Mouse (Mus musculus): ENCODE measurements around the gene Pitpnm1.

Pitpnm1 gene

DNA sequence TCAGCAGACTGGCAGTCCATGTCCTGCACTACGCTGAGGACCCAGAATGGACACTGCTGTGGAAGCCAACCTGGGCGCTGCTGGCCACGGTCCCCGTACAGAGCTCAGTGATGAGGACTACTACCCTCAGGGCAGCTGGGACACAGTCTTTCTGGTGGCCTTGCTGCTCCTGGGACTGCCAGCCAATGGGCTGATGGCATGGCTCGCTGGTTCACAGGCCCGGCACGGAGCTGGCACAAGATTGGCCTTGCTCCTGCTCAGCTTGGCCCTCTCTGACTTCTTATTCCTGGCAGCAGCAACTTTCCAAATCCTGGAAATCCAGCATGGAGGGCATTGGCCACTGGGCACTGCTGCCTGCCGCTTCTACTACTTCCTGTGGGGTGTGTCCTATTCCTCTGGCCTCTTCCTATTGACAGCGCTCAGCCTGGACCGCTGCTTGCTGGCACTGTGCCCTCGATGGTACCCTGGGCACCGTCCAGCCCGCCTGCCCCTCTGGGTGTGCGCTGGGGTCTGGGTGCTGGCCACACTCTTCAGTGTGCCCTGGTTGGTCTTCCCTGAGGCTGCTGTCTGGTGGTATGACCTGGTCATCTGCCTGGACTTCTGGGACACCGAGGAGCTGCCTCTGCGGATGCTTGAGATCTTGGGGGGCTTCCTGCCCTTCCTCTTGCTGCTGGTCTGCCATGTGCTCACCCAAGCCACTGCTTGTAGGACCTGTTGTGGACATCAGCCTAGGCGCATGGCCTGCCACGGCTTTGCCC, 42.8 kb downstream of the Pitpnm1 start:
- DNase-seq (ENCODE audit: low spot score): no peak

DNA sequence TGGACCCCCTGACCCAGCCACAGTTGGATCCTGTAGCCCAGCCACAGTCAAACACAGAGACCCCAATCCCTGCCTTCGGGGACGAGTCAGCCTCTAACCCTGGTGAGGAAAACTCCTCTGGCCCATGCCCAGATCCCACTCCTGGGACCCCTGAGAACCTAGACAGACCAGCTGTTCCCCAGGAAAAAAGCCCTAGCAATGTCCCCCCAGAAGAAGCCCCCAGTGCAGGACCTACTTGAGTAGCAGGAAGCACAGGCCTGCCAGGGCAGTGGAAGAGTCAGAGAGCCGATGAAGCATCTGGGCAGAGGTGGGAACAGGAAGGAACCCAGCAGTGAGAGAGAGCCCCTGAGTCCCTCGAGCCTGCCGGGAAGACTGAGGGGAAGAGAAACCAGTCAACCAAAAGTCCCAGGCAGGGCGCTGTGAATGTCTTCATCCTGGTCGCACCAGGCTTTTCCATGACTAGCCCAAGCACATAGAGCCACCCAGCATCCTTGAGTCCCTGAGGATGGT, 44.0 kb downstream of the Pitpnm1 start, which contains the start of gene Cabp4:
TSS of gene Cabp4 (minus strand) at position 275 of the 510 bp plus-strand sequence.
- no peak for DNase-seq (ENCODE audit: low spot score)

DNA sequence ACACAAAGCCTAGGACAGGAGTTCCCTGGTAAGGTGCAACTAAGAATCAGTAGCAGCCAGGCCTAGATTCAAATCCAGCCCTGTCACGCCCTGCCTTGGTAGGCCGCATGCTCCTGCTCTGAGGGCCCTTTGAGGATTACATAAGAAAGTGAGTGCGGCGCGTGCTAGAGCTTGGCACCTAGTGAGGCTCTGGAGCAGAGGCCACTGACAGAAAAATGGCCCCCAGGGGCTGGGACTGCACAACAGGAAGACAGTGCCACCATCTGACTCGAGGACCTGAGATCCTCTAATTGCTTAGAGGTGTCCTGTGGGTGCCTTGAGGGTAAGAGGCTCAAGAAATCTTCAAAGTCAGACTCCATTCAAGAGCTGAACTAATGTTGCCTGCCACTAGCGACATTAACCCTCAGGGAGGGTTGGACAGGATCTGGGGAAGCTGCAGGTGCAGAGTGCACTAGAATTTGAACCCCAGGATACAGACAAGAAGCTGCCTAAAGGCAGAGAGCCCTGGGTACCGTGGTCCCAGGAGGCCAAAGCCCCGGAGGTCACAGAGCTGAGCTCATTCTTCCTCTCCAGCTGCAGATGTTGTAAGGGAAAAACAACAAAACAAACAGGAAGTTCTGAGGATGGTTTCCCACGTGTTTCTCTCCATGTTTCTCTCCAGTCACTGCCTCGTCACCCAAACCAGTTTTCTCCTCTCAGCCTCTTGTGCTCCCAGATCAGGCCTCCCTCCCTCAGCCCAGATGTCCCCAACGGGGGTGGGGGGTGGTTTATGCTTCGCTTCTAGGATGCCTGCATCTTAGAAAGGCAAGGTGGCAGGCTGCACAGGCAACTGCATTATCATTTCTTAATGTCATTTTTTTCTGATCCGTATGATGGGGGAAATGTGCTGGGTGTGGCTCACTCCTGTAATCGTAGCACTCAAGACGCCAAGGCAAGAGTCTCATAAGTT, 45.0 kb downstream of the Pitpnm1 start:
- no peak for DNase-seq (ENCODE audit: low spot score)

DNA sequence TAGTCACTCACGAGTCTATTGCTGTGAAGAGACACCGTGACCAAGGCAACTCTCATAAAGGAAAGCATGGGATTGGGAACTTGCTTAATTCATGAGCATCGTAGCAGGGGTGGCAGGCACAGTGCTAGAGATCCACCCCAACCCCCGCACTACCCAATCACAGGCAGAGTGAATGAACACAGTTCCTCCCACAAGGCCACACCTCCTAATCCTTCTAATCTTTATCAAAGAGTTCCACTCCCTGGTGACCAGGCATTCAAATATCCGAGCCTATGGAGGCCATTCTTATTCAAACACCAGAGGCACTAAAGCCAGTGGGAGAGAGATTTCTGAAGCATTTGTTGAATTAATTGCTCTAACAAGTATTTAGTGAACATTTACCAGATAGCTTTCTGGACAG, 46.1 kb downstream of the Pitpnm1 start:
- no peak for DNase-seq (ENCODE audit: low spot score)

- no peak for DNase-seq (ENCODE audit: low spot score)
These were observed 46.7 kb downstream of the Pitpnm1 start for GRCm38 (mm10) chr19:4146366-4147021.

DNA sequence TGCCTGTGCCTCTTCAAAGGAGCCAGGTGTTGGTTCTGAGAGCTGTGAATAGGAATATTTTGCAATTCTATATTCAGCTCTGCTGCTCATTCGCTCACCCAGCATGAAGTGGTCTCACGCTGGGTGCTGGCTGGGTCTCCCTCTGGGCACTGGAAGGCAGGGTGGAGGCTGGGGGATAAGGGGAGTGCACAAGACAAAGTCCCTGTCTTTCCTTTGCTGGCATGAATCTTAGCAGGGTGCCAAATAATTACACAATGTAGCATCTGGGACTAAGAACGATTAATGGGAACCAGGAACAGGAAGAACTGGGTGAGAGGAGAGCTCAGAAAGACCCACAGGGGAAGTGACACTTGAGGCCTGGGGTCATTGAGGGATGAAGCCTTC, 47.2 kb downstream of the Pitpnm1 start:
- DNase-seq (ENCODE audit: low spot score): no peak

- no peak for DNase-seq (ENCODE audit: low spot score)
These were observed 48.1 kb downstream of the Pitpnm1 start for GRCm38 (mm10) chr19:4147782-4148490.

GRCm38 (mm10) chr19:4148491-4148806, 48.7 kb downstream of the Pitpnm1 start, which contains the start of gene Coro1b:
TSS of gene Coro1b (plus strand) at chr19:4148619.
- DNase-seq (ENCODE audit: low spot score): peak; percentile 96

DNA sequence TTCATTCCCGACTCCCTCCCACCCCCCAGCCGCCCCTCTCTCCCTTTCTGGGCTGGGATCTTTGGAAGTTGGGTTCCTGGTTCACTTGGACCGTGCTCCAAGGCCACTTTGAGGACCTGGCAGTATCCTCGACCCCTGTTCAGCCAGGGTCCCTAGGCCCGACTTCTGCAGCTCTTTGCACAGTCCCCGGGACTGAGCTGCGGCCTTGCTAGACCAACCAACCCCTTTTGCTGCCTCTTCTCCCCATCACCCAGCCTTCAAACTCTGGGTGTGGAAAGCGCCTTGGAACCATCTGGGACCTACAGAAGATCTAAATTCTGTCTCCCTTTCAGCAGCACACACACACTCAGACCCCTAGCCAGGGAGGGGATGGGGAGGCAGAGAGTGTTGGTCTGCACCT, 49.0 kb downstream of the Pitpnm1 start:
- DNase-seq (ENCODE audit: low spot score): no peak

DNA sequence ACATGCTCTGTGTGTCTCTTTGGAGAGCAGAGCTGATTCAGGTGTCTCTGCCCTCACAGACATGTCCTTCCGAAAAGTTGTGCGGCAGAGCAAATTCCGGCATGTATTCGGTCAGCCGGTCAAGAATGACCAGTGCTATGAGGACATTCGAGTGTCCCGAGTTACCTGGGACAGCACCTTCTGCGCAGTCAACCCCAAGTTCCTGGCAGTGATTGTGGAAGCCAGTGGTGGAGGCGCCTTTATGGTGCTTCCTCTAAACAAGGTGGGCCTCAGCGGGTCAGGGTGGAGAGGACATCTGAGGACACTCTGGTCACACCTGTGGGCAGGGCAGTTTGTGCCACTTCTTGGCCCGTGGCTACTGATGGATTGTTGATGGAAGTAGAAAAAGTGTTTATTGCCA, 49.5 kb downstream of the Pitpnm1 start:
- no peak for DNase-seq (ENCODE audit: low spot score)

DNA sequence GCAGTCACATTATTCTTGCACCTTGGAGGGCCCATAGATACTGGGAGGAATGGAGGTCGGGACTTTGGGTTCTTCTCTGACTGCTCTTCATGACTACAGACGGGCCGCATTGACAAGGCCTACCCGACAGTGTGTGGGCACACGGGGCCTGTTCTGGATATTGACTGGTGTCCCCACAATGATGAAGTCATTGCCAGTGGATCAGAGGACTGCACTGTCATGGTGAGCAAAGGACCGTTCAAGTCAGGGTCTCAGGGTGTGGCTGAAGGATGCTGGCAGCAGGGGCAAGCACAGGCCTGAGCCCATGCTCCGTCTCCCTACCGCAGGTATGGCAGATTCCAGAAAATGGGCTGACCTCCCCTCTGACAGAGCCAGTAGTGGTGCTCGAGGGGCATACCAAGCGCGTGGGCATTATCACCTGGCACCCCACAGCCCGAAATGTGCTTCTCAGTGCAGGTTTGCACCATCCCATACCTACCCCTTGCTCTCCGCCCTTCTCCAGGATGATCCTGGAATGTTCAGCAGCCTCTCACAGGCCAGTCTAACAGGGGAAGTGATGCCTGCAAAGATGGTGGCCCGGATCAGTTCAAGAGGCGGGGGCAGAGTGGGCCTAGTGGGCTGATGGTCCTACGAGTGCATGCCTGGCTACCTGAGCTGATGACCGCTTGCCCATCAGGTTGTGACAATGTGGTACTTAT, 50.1 kb downstream of the Pitpnm1 start:
- DNase-seq (ENCODE audit: low spot score): no peak

- no peak for DNase-seq (ENCODE audit: low spot score)
These were observed 51.0 kb downstream of the Pitpnm1 start for GRCm38 (mm10) chr19:4150567-4151487.

DNA sequence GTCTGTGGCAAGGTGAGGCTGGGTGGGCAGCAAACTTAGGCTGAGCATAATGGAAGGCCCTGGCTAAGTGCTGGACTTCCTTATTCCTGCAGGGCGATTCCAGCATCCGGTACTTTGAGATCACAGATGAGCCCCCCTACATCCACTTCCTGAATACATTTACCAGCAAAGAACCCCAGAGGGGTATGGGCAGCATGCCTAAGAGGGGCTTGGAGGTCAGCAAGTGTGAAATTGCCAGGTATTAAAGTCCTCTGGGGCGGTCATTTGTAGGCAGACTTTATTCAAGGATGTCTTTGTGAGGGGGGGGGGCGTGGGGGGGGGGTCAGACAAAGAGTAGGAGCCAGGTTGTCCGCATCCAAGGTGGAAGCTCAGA, 51.7 kb downstream of the Pitpnm1 start:
- no peak for DNase-seq (ENCODE audit: low spot score)

- DNase-seq (ENCODE audit: low spot score): no peak
These were observed 52.1 kb downstream of the Pitpnm1 start for GRCm38 (mm10) chr19:4151898-4152297.

GRCm38 (mm10) chr19:4152445-4153231, 52.8 kb downstream of the Pitpnm1 start:
- no peak for DNase-seq (ENCODE audit: low spot score)

DNA sequence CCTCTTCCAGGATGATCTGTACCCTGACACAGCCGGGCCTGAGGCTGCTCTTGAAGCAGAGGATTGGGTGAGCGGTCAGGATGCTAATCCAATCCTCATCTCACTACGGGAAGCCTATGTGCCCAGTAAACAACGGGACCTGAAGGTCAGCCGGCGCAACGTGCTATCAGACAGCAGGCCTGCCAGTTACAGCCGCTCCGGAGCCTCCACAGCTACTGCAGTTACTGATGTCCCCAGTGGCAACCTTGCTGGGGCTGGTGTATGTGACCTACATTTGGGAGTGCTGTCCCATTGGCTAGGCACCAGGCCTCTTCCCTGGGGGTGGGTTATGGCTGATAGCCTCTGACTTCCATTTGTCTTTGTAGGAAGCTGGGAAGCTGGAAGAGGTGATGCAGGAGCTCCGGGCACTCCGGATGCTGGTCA, 53.4 kb downstream of the Pitpnm1 start, which contains the start of gene Ptprcap:
TSS of gene Ptprcap (plus strand) at position 373 of the 423 bp plus-strand sequence.
- DNase-seq (ENCODE audit: low spot score): no peak

DNA sequence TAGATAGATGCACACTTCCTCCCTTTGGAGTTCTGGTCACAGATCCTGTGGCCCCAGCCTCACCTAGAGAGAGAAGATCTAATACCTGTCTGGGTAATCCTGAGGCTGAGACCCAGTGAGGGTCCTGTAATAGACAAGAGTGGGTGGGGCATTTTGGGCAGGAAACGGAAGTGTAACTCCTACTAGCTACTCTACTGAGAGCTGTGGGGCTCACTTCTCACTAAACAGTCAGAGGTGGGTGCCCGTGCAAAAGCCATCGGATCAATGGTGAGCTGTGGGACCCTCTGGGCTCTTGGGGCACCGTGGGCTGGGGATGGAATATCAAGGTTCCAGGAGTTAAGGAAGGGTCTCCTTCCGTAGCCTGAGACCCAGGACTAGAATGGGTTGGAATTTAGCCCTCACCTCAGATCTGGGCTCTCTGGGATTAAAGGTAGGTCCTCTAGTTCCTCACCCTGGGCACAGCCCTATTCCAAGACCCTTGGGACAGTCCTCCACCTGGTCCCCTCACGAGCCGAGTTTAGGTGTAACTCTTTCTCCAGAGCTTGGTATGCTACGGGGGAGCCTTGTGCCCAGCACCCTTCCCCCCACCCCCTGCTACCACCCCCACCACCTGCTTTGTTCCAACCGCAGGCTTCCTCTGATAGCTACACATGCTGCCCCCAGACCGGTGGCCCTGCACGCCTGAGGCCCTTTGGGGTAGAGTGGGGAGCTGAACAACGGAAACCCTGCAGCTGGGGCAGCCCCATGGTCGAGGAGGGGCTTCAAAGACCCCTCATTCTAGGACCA, 54.8 kb downstream of the Pitpnm1 start:
- DNase-seq (ENCODE audit: low spot score): no peak
